Mouse (Mus musculus): ENCODE data around the gene Prrc2b.

The Prrc2b gene

DNA sequence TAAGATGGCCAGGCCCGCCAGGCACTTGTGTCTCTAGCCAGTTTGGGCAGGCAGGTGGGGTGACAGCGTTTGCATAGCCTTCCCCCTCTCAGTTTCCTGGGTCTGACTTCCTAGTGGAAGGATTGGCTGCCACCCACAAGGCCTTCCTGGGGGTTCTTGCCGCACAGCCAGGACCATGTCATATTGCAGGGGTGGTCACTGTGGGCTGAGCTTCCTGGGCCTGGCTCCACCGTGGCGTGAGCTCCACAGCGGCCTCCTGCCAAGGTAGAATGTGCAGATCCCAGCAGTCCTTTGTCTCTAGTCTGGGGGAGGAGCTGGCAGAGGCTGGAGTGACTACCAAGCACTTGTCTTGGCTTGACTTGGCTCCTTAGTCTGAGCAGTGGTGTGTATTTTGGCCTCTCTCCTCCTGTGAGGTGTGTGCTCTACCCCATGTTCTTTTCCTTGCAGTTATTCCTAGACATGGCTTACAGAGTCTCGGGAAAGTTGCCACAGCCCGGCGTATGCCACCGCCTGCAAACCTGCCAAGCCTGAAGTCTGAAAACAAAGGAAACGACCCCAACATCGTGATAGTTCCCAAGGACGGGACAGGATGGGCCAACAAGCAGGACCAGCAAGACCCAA lies 31.9 kb downstream of the Prrc2b start:
- in situ Hi-C loops (cut with MboI, MseI) = no loop called here

GRCm38 (mm10) chr2:32187019-32187551 lies 36.2 kb downstream of the Prrc2b start:
- in situ Hi-C loops (cut with MboI, MseI) = no loop called here

DNA sequence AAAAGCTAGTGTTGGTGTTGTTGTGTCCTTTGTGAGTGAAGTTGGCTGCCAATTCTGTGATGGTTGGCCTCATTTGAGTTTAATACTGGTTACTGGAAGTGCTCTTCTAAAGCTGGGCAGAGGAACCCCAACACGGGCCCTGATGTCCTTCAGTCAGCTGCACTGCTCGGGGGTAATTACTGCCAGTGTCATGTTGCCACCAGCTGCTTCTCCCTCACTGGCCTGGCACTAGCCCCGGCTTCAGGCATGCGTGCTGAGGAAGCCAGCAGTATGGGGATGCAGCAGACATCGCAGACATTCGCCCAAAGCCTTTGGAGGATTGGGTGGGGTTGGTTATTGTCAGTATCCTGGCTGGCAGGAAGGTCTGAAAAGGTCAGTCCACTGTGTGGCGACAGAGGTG lies 36.8 kb downstream of the Prrc2b start:
- in situ Hi-C loops (cut with MboI, MseI) = no loop called here

DNA sequence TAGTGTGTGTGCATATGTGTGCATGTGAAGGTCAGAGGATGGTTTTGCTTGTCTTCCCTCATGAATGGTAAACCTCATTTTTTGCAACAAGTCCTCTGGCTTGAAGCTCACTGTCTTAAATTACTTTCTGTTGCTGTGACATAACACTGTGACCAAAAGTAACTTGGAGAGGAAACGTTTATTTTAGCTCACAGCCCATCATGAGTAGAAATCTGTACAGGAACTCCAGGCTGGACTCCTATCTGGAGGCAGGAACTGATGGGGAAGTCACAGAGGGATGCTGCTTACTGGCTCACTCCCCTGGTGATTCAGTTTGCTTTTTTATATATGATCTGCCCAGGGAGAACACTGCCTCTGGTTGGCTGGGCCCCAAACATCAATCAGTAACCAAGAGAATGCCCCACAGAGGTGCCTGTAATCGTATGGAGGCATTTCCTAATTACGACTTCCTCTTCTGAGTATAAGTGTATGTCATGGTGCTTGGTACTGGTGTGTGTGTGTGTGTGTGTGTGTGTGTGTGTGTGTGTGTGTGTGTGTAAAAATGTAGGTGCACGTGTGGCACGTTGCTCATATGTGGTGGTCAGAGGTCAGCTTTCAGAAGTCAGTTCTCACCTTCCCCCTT lies 38.3 kb downstream of the Prrc2b start:
- in situ Hi-C loops (cut with MboI, MseI) = no loop called here

DNA sequence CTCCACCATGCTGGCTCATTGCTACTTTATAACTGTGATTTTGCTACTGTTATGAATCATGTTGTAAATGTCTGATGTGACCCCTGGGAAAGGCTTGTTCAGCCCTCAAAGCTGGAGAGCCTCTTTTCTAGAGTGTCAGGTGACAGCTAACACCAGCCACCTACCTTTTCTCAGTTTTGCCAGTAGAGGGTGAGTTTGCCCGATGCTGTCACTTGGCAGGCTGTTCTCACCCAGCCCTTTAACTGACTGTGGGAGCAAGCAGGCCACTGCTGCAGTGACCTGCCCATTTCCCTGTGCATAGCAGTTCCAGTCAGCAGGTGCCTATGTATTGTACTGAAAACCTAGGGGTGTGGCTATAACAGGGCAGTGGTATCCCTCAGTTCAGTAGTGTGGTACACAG lies 39.7 kb downstream of the Prrc2b start:
- in situ Hi-C loops (cut with MboI, MseI) = loop anchor here (5.0 kb wide), 1 partner anchor 38 kb away; the partner anchor contains the start of gene Prrc2b

DNA sequence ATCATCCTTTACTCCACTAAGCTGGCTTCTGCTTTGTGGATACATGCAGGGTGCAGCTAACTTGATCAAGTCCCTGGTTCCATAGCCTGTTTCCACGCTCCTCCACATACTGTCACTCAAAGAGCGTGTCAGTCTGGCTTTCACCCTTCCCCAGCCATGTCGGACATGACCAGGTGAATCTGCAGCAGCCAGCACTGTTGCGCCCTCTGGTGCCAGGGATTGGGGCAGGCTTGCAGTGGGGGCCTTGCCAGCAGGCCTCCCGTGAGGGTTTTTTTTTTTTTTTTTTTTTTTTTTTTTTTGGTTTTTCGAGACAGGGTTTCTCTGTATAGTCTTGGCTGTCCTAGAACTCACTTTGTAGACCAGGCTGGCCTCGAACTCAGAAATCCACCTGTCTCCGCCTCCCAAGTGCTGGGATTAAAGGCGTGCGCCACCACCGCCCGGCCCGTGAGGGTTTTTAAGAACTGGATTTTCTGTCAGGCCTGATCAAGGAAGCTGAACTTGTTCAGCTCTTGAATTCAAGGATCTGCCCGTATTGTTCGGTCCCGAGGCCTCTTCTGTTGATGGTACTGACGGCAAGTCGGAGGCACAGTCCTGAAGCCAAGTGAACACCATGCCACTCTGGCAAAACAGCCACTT lies 41.1 kb downstream of the Prrc2b start:
- in situ Hi-C loops (cut with MboI, MseI) = loop anchor here (5.0 kb wide), 1 partner anchor 40 kb away; the partner anchor contains the start of gene Prrc2b

- in situ Hi-C loops (cut with MboI, MseI) = no loop called here
Measured at GRCm38 (mm10) chr2:32198977-32199376, 48.1 kb downstream of the Prrc2b start.

- in situ Hi-C loops (cut with MboI, MseI) = loop anchor here (10.0 kb wide), 1 partner anchor 1895 kb away; no protein-coding TSS in a partner anchor
Measured at GRCm38 (mm10) chr2:32200033-32200432, 49.2 kb downstream of the Prrc2b start.

DNA sequence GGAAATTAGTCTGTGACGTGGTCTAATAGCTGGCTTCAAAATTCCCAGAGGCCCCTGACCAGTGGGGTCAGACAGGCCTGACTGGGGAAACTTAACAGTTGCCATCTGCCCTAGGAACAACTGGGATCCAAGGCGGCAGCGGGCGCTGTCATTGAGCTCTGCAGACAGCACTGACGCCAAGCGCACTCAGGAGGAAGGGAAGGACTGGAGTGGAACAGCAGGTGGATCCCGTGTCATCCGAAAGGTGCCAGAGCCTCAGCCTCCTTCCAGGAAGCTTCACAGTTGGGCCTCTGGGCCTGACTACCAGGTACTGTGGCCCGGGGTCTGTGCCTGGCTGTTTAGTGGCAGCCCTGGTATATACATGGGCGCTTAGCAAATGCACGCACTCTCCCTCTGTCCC lies 49.8 kb downstream of the Prrc2b start:
- in situ Hi-C loops (cut with MboI, MseI) = loop anchor here (10.0 kb wide), 1 partner anchor 1896 kb away; no protein-coding TSS in a partner anchor

- in situ Hi-C loops (cut with MboI, MseI) = loop anchor here (10.0 kb wide), 1 partner anchor 1897 kb away; no protein-coding TSS in a partner anchor
Measured at GRCm38 (mm10) chr2:32201527-32201926, 50.6 kb downstream of the Prrc2b start.

- in situ Hi-C loops (cut with MboI, MseI) = loop anchor here (10.0 kb wide), 1 partner anchor 1899 kb away; no protein-coding TSS in a partner anchor
Measured at GRCm38 (mm10) chr2:32203853-32204252, 53.0 kb downstream of the Prrc2b start.

GRCm38 (mm10) chr2:32207682-32208081 lies 56.8 kb downstream of the Prrc2b start:
- in situ Hi-C loops (cut with MboI, MseI) = loop anchor here (10.0 kb wide), 1 partner anchor 1903 kb away; no protein-coding TSS in a partner anchor

DNA sequence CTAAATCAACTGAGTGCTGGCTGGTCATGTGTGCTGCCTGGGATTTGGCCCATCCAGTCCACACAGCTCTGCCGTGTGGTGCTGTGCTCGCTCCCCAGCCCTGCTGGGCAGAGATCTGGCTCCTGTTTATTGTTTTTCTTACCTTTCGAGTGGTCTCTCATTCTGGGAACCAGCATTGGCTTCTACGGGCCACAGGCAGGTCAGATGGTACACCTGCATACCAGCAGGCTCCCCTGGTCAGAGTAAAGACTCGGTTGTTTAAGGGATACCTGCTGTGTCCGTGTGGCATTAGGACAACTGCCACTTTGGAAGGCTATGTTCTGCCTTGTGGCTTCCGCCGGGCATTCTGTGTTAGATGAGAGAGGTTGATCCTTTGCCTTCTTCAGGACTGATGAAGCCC lies 60.8 kb downstream of the Prrc2b start:
- in situ Hi-C loops (cut with MboI, MseI) = loop anchor here (10.0 kb wide), 1 partner anchor 903 kb away; no protein-coding TSS in a partner anchor

DNA sequence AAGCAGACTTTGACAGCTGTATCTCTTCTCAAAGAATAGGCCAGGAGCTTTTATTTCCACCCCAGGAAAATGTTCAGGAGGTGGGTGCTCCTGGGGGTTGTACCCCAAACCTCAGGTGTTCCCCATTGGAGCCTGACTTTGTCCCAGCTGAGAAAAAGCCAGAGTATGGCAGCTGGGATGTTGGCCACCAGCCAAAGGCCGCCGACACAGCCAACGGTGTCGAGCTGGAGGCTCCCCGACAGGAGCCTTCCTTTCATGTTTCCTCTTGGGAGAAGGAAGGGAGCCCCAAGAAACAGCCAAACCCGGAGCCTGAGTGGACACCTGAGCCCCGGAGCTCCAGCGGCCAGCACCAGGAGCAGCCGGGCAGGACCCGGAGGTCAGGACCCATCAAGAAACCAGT lies 62.1 kb downstream of the Prrc2b start:
- in situ Hi-C loops (cut with MboI, MseI) = loop anchor here (10.0 kb wide), 1 partner anchor 902 kb away; no protein-coding TSS in a partner anchor

GRCm38 (mm10) chr2:32215576-32215975 lies 64.7 kb downstream of the Prrc2b start:
- in situ Hi-C loops (cut with MboI, MseI) = loop anchor here (10.0 kb wide), 1 partner anchor 899 kb away; no protein-coding TSS in a partner anchor

GRCm38 (mm10) chr2:32216506-32216905 lies 65.6 kb downstream of the Prrc2b start:
- in situ Hi-C loops (cut with MboI, MseI) = loop anchor here (10.0 kb wide), 1 partner anchor 898 kb away; no protein-coding TSS in a partner anchor

GRCm38 (mm10) chr2:32217656-32218055 lies 66.8 kb downstream of the Prrc2b start:
- in situ Hi-C loops (cut with MboI, MseI) = loop anchor here (10.0 kb wide), 1 partner anchor 897 kb away; no protein-coding TSS in a partner anchor

DNA sequence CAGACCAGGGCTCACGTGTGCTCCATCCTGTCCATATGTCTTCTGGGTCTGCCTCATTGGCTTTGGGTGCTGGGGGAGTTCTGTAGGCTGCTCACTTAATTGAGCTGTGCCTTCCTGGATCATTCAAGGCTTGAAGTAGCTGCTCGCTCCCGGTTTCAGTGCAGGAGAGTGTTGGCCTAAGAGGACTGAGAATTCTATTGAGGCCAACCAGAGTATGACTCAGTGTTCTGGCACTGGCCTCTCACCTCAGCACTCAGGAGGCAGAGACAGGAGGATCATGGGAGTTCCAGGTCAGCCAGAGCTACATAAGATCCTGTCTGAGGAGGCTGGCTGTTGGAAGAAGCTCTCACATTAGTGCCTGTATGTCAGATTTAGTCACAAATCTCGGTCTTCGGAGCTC lies 67.2 kb downstream of the Prrc2b start:
- in situ Hi-C loops (cut with MboI, MseI) = loop anchor here (10.0 kb wide), 1 partner anchor 897 kb away; no protein-coding TSS in a partner anchor

- in situ Hi-C loops (cut with MboI, MseI) = loop anchor here (10.0 kb wide), 1 partner anchor 896 kb away; no protein-coding TSS in a partner anchor
Measured at GRCm38 (mm10) chr2:32218541-32219334, 67.9 kb downstream of the Prrc2b start.

DNA sequence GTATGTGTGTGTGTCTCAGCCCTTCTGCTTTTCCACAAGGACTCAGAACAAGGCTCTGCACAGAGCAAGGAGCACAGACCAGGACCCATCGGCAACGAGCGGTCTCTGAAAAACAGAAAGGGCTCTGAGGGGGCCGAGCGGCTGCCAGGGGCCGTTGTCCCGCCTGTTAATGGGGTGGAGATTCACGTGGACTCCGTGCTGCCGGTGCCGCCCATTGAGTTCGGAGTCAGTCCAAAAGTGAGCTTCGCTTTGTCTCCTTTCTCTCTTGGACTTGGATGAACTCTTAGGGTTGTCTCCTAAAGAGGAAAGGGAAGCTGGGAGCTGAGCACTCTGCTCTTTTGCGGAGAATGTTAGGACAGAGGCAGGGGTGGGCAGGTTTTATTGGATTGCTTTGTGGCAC lies 68.6 kb downstream of the Prrc2b start:
- in situ Hi-C loops (cut with MboI, MseI) = loop anchor here (10.0 kb wide), 1 partner anchor 895 kb away; no protein-coding TSS in a partner anchor

DNA sequence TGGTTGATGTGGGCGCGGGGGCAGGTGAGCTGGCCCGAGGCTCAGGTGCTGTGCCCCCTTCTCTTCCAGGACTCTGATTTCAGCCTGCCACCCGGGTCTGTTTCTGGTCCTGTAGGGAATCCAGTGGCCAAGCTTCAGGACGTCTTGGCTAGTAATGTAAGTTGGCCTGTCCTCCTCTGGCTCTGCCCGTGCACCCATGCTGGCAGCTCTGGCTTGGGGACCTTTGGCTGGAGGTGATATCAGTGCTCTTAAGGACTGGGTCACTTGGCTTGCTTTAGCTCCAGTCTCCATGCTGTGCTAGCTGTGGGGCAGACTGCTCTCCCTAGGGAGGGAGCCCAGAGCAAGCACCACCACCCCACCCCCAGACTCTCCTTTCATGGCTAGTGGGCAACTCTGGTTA lies 69.1 kb downstream of the Prrc2b start:
- in situ Hi-C loops (cut with MboI, MseI) = no loop called here

Measured in T-helper 2 cell (primary cell).